Comparison of ENCODE assay signal across 10 mouse cellular contexts in genomic region chr12:90566349-90566748, GRCm38 (mm10).
DNase-seq lines count a peak whose midpoint lies in the region; ATAC-seq and TF ChIP-seq lines count a peak whose summit lies in the region.
"Had no signal": no experiment of that assay in that cellular context is flagged by ENCODE, and none has a peak within 500 bp of the region (broad histone marks: within the 10 kb centered on the region; RNA-seq: fewer than 3 reads in every experiment).

No protein-coding gene starts in this region.

- no peak for TF ChIP-seq POLR2A in heart, adult 2 months (IDR thresholded peaks at IDR 0.05; ENCODE audit: insufficient read depth, low read depth, low read length)

- H3K79me2 ChIP-seq in heart, adult 2 months (replicated peaks; ENCODE audit: control insufficient read depth, insufficient read depth, low read length) = no peaks in the 10 kb centered on the region

- peak; percentile 52; the same call in 1 of the 2 replicates for ATAC-seq in forebrain, embryonic 14.5 days

- DNase-seq in heart, adult 2 months = no peak
- DNase-seq in heart, postnatal 25 days (ENCODE audit: low spot score) = no peak
- peak; percentile 16 to 29 for DNase-seq in urinary bladder, adult 18-20 months (ENCODE audit: low spot score in 2 of 2)
- no peak for DNase-seq in urinary bladder, postnatal 4 days (ENCODE audit: low spot score in 2 of 2)
- peak; percentile 67 for DNase-seq in forebrain, embryonic 14.5 days (ENCODE audit: low spot score)
- peak; percentile 17 for DNase-seq in layer of hippocampus, adult 9-11 months
- peak; percentile 14 for DNase-seq in retina, postnatal 7 days (ENCODE audit: low read depth, low spot score)
- DNase-seq in thymus, postnatal 4 days = no peak

- intact Hi-C loops in heart, adult 2 months (cut with DNase I) = loop anchor here (2.0 to 10.0 kb wide), 2 partner anchors 168 to 748 kb away; partner anchors contain the start of gene Dio2
- intact Hi-C loops in heart, postnatal 25 days (cut with DNase I) = loop anchor here (5.0 to 10.0 kb wide), 3 partner anchors 178 to 746 kb away; no protein-coding TSS in a partner anchor

- WGBS in heart, adult 2 months = 82% methylated on average over 6 of the region's 6 CpGs
- 85% methylated on average over 6 of the region's 6 CpGs for WGBS in forebrain, embryonic 14.5 days

- no peak overlapping the region for H3K4me2 ChIP-seq in forebrain, embryonic 14.5 days (ENCODE audit: low read length)
- H3K4me2 ChIP-seq: heart, embryonic 15.5 days had no signal

- no peaks in the 10 kb centered on the region for H3K36me3 ChIP-seq in heart, adult 2 months (ENCODE audit: control insufficient read depth, insufficient read depth, low read length)
- H3K36me3 ChIP-seq in forebrain, embryonic 14.5 days (ENCODE audit: control insufficient read depth, insufficient read depth, low read length) = no peaks in the 10 kb centered on the region
- H3K36me3 ChIP-seq: G1E; heart, embryonic 15.5 days had no signal

- H3K27ac ChIP-seq in heart, adult 2 months = no peak overlapping the region
- H3K27ac ChIP-seq in forebrain, embryonic 14.5 days (ENCODE audit: low read depth, low read length) = no peak overlapping the region
- H3K27ac ChIP-seq: heart, embryonic 15.5 days had no signal

- no peaks in the 10 kb centered on the region for H3K4me1 ChIP-seq in heart, adult 2 months (ENCODE audit: control insufficient read depth, insufficient read depth, low read length)
- H3K4me1 ChIP-seq in forebrain, embryonic 14.5 days (ENCODE audit: control insufficient read depth, insufficient read depth, low read length) = no peaks in the 10 kb centered on the region
- H3K4me1 ChIP-seq: heart, embryonic 15.5 days had no signal

- no peak overlapping the region for H3K4me3 ChIP-seq in heart, adult 2 months
- no peak overlapping the region for H3K4me3 ChIP-seq in forebrain, embryonic 14.5 days (ENCODE audit: low read depth, low read length)
- H3K4me3 ChIP-seq: heart, embryonic 15.5 days had no signal

- no peak for TF ChIP-seq EP300 in heart, adult 2 months (IDR thresholded peaks at IDR 0.05; ENCODE audit: insufficient read depth, low read depth, low read length)

- H3K9ac ChIP-seq in heart, adult 2 months (ENCODE audit: low read depth, low read length) = no peak overlapping the region
- H3K9ac ChIP-seq in forebrain, embryonic 14.5 days (ENCODE audit: low read length) = no peak overlapping the region
- H3K9ac ChIP-seq: heart, embryonic 15.5 days had no signal

- peak; percentile 53 for TF ChIP-seq CTCF in heart, adult 2 months (IDR thresholded peaks at IDR 0.05)

- no peaks in the 10 kb centered on the region for H3K27me3 ChIP-seq in heart, adult 2 months (ENCODE audit: control insufficient read depth, insufficient read depth, low read length)
- H3K27me3 ChIP-seq in forebrain, embryonic 14.5 days (replicated peaks; ENCODE audit: control insufficient read depth, insufficient read depth, low read length) = no peaks in the 10 kb centered on the region
- H3K27me3 ChIP-seq: heart, embryonic 15.5 days had no signal

- H3K9me3 ChIP-seq in forebrain, embryonic 14.5 days (replicated peaks; ENCODE audit: control insufficient read depth, low read length) = no peaks in the 10 kb centered on the region
- H3K9me3 ChIP-seq: G1E; heart, embryonic 15.5 days had no signal

Comparison
In these comparisons a context has a peak if more than half of its experiments do, and no peak if none do; other contexts are left out.
1. DNase-seq: peak in urinary bladder, adult 18-20 months (2 of 2), forebrain, embryonic 14.5 days (single experiment), layer of hippocampus, adult 9-11 months (single experiment) and retina, postnatal 7 days (single experiment); none in heart, adult 2 months (0 of 2), heart, postnatal 25 days (single experiment), urinary bladder, postnatal 4 days (0 of 2) and thymus, postnatal 4 days (single experiment).